Mouse (Mus musculus) testis, adult 2 months (tissue): ENCODE data around the gene Lrrk1.

Experiments used
- CTCF ChIP-seq: fragments of 200-500 bp; IDR thresholded peaks from 2 replicates; pipeline ENCODE4 v1.5.1; 2012; ENCODE audit warnings: low read depth, mild to moderate bottlenecking, inconsistent platforms, low read length, moderate library complexity; ENCODE audit not compliant: control insufficient read depth, insufficient read depth, insufficient replicate concordance
- POLR2A ChIP-seq: fragments of 200-500 bp; IDR thresholded peaks from 2 replicates; pipeline ENCODE4 v1.6.1; 2012; ENCODE audit warnings: low read depth, mild to moderate bottlenecking, inconsistent platforms, low read length, moderate library complexity; ENCODE audit not compliant: control insufficient read depth

- TF ChIP-seq CTCF (no peak), POLR2A (no peak)
These were observed 144.3 kb downstream of the Lrrk1 start for GRCm38 (mm10) chr7:66243766-66244325.
